Comparison of ENCODE assay signal across 39 mouse cellular contexts in genomic region chr3:16047288-16047687, GRCm38 (mm10). TPM values are rescaled to one million over a fixed set of nuclear protein-coding genes. Genes with fewer than 3 reads are reported as not detected.
DNase-seq lines count a peak whose midpoint lies in the region; ATAC-seq and TF ChIP-seq lines count a peak whose summit lies in the region.
"Had no signal": no experiment of that assay in that cellular context is flagged by ENCODE, and none has a peak within 500 bp of the region (broad histone marks: within the 10 kb centered on the region; RNA-seq: fewer than 3 reads in every experiment).

No protein-coding gene starts in this region.

- H3K4me1 ChIP-seq in hindbrain, postnatal 0 days (ENCODE audit: insufficient read depth, low read length) = no peaks in the 10 kb centered on the region
- H3K4me1 ChIP-seq in hindbrain, embryonic 11.5 days (replicated peaks; ENCODE audit: control insufficient read depth, insufficient read depth, low read length) = no peaks in the 10 kb centered on the region
- no peaks in the 10 kb centered on the region for H3K4me1 ChIP-seq in midbrain, embryonic 14.5 days (ENCODE audit: control insufficient read depth, insufficient read depth, low read length)
- H3K4me1 ChIP-seq in midbrain, embryonic 15.5 days = no peaks in the 10 kb centered on the region
- H3K4me1 ChIP-seq in stomach, postnatal 0 days (replicated peaks; ENCODE audit: control insufficient read depth, insufficient read depth) = no peaks in the 10 kb centered on the region
- H3K4me1 ChIP-seq: forebrain, embryonic 12.5 days; heart, embryonic 10.5 days; hindbrain, embryonic 15.5 days; liver, embryonic 12.5 days; neural tube, embryonic 12.5 days had no signal

- no peak overlapping the region for H3K4me3 ChIP-seq in hindbrain, postnatal 0 days (ENCODE audit: low read length)
- no peak overlapping the region for H3K4me3 ChIP-seq in hindbrain, embryonic 11.5 days (ENCODE audit: low read depth, low read length)
- no peak overlapping the region for H3K4me3 ChIP-seq in midbrain, embryonic 14.5 days (replicated peaks; ENCODE audit: low read depth, low read length)
- no peak overlapping the region for H3K4me3 ChIP-seq in midbrain, embryonic 15.5 days
- H3K4me3 ChIP-seq in stomach, postnatal 0 days (ENCODE audit: low read depth, low read length) = no peak overlapping the region
- H3K4me3 ChIP-seq: erythroblast, embryonic 14.5 days; forebrain, embryonic 12.5 days; heart, embryonic 10.5 days; hindbrain, embryonic 15.5 days; left cerebral cortex, adult 2 months; liver, embryonic 12.5 days; myocyte; neural tube, embryonic 12.5 days had no signal

- POLR2A ChIA-PET in Patski (lab: Charles Lee) = interaction anchor here (0.6 kb wide), 1 partner anchor 1687 kb away, joined by 6 read pairs; no protein-coding TSS in a partner anchor

- peak; percentile 22 for DNase-seq in hindbrain, postnatal 0 days (ENCODE audit: low spot score)
- no peak for DNase-seq in hindbrain, embryonic 11.5 days (ENCODE audit: low spot score)
- peak; percentile 6 for DNase-seq in midbrain, embryonic 14.5 days
- DNase-seq in Patski (ENCODE audit: low read depth, low spot score) = no peak
- no peak for DNase-seq in stomach, postnatal 0 days (ENCODE audit: low spot score)
- DNase-seq in testis, postnatal 10 days (ENCODE audit: low spot score) = no peak
- DNase-seq: adrenal gland, postnatal 14 days; cerebellum, adult 18-20 months; cerebellum, postnatal 14 days; gastrocnemius, postnatal 14 days; heart, adult 11 months; heart, postnatal 10 days; kidney, adult 8-10 months; kidney, postnatal 10 days; left cerebral cortex, postnatal 4 days; liver, postnatal 0 days; thymus, postnatal 14 days had no signal

- CTCF ChIA-PET in Patski (lab: Charles Lee) = interaction anchor here (1.8 kb wide), 1 partner anchor 39 kb away, joined by 6 read pairs; no protein-coding TSS in a partner anchor

- no peak for ATAC-seq in hindbrain, postnatal 0 days
- ATAC-seq in hindbrain, embryonic 11.5 days (ENCODE audit: low FRiP score) = no peak
- no peak for ATAC-seq in midbrain, embryonic 14.5 days (ENCODE audit: low FRiP score, low TSS enrichment)
- ATAC-seq in midbrain, embryonic 15.5 days (replicated peaks) = no peak
- no peak for ATAC-seq in Patski
- ATAC-seq in stomach, postnatal 0 days (ENCODE audit: low FRiP score, low TSS enrichment) = no peak
- no peak for ATAC-seq in erythroid progenitor cell, adult 5-6 weeks (replicated peaks; ENCODE audit: low FRiP score, poor library complexity, severe bottlenecking)
- ATAC-seq: CD4-positive, CD25-positive, alpha-beta regulatory T cell, adult 4 months; liver, embryonic 12.5 days; liver, postnatal 0 days; lung, postnatal 0 days; midbrain, embryonic 16.5 days had no signal

- 62% methylated on average over 4 of the region's 4 CpGs for WGBS in hindbrain, postnatal 0 days
- 63% methylated on average over 4 of the region's 4 CpGs for WGBS in hindbrain, embryonic 11.5 days
- 67% methylated on average over 4 of the region's 4 CpGs for WGBS in midbrain, embryonic 14.5 days
- WGBS in midbrain, embryonic 15.5 days = 63% methylated on average over 4 of the region's 4 CpGs
- WGBS in stomach, postnatal 0 days = 54% methylated on average over 4 of the region's 4 CpGs

- no peak overlapping the region for H3K4me2 ChIP-seq in hindbrain, postnatal 0 days (ENCODE audit: low read depth, low read length)
- H3K4me2 ChIP-seq in hindbrain, embryonic 11.5 days (replicated peaks; ENCODE audit: low read depth, low read length) = no peak overlapping the region
- no peak overlapping the region for H3K4me2 ChIP-seq in midbrain, embryonic 14.5 days (ENCODE audit: low read length)
- H3K4me2 ChIP-seq in midbrain, embryonic 15.5 days = no peak overlapping the region
- H3K4me2 ChIP-seq in stomach, postnatal 0 days (replicated peaks; ENCODE audit: low read depth) = no peak overlapping the region
- H3K4me2 ChIP-seq: forebrain, embryonic 12.5 days; hindbrain, embryonic 15.5 days; liver, embryonic 12.5 days; neural tube, embryonic 12.5 days had no signal

- peak; percentile 37 for TF ChIP-seq CTCF in hindbrain, postnatal 0 days (IDR thresholded peaks at IDR 0.05; ENCODE audit: low read depth)
- peak; percentile 55 for TF ChIP-seq CTCF in Patski (IDR thresholded peaks at IDR 0.05)
- peak; percentile 24 for TF ChIP-seq CTCF in stomach, postnatal 0 days (IDR thresholded peaks at IDR 0.05; ENCODE audit: low read depth)

- no peak overlapping the region for H3K9ac ChIP-seq in hindbrain, postnatal 0 days (replicated peaks; ENCODE audit: low read length)
- H3K9ac ChIP-seq in hindbrain, embryonic 11.5 days (ENCODE audit: low read depth, low read length) = no peak overlapping the region
- no peak overlapping the region for H3K9ac ChIP-seq in midbrain, embryonic 14.5 days (replicated peaks; ENCODE audit: low read length)
- H3K9ac ChIP-seq in midbrain, embryonic 15.5 days = no peak overlapping the region
- H3K9ac ChIP-seq in stomach, postnatal 0 days (ENCODE audit: low read length) = no peak overlapping the region
- H3K9ac ChIP-seq: forebrain, embryonic 12.5 days; hindbrain, embryonic 15.5 days; liver, embryonic 12.5 days; liver, postnatal 0 days; neural tube, embryonic 12.5 days had no signal

- in situ Hi-C loops in Patski (cut with MboI; ENCODE audit: low pct_unique_long_range_greater_than_20kb) = loop anchor here (25.0 kb wide), 3 partner anchors 785 to 1360 kb away; partner anchors contain the start of gene Car3

- no peak overlapping the region for H3K27ac ChIP-seq in hindbrain, postnatal 0 days
- H3K27ac ChIP-seq in hindbrain, embryonic 11.5 days (ENCODE audit: low read depth, low read length) = no peak overlapping the region
- no peak overlapping the region for H3K27ac ChIP-seq in midbrain, embryonic 14.5 days (replicated peaks; ENCODE audit: low read depth, low read length)
- no peak overlapping the region for H3K27ac ChIP-seq in midbrain, embryonic 15.5 days
- H3K27ac ChIP-seq in stomach, postnatal 0 days (replicated peaks) = no peak overlapping the region
- H3K27ac ChIP-seq: forebrain, embryonic 12.5 days; heart, embryonic 10.5 days; hindbrain, embryonic 15.5 days; left cerebral cortex, adult 2 months; liver, embryonic 12.5 days; macrophage; neural tube, embryonic 12.5 days had no signal

- TF ChIP-seq EP300 in stomach, postnatal 0 days (optimal IDR thresholded peaks at IDR 0.05) = no peak

- H3K27me3 ChIP-seq in hindbrain, postnatal 0 days (ENCODE audit: insufficient read depth, low read length) = no peaks in the 10 kb centered on the region
- no peaks in the 10 kb centered on the region for H3K27me3 ChIP-seq in hindbrain, embryonic 11.5 days (ENCODE audit: control insufficient read depth, insufficient read depth, low read length)
- no peaks in the 10 kb centered on the region for H3K27me3 ChIP-seq in midbrain, embryonic 14.5 days (ENCODE audit: control insufficient read depth, insufficient read depth, low read length)
- H3K27me3 ChIP-seq in midbrain, embryonic 15.5 days (replicated peaks) = no peaks in the 10 kb centered on the region
- peaks cover 29% of the 10 kb centered on the region for H3K27me3 ChIP-seq in Patski
- H3K27me3 ChIP-seq in stomach, postnatal 0 days (ENCODE audit: control insufficient read depth, insufficient read depth, low read length) = no peaks in the 10 kb centered on the region
- H3K27me3 ChIP-seq: forebrain, embryonic 12.5 days; hindbrain, embryonic 15.5 days; liver, embryonic 12.5 days; neural tube, embryonic 12.5 days had no signal

- no peaks in the 10 kb centered on the region for H3K9me3 ChIP-seq in hindbrain, postnatal 0 days (ENCODE audit: low read length)
- H3K9me3 ChIP-seq in hindbrain, embryonic 11.5 days (ENCODE audit: control insufficient read depth, low read length) = no peaks in the 10 kb centered on the region
- H3K9me3 ChIP-seq in midbrain, embryonic 14.5 days (ENCODE audit: control insufficient read depth, low read length) = no peaks in the 10 kb centered on the region
- H3K9me3 ChIP-seq in midbrain, embryonic 15.5 days = no peaks in the 10 kb centered on the region
- H3K9me3 ChIP-seq in stomach, postnatal 0 days (ENCODE audit: control insufficient read depth, low read length) = no peaks in the 10 kb centered on the region
- H3K9me3 ChIP-seq: forebrain, embryonic 12.5 days; G1E; heart, embryonic 10.5 days; hindbrain, embryonic 15.5 days; liver, embryonic 12.5 days had no signal

- H3K36me3 ChIP-seq in hindbrain, postnatal 0 days (ENCODE audit: insufficient read depth, low read length) = no peaks in the 10 kb centered on the region
- H3K36me3 ChIP-seq in hindbrain, embryonic 11.5 days (ENCODE audit: control insufficient read depth, insufficient read depth, low read length) = no peaks in the 10 kb centered on the region
- no peaks in the 10 kb centered on the region for H3K36me3 ChIP-seq in midbrain, embryonic 14.5 days (ENCODE audit: control insufficient read depth, insufficient read depth, low read length)
- no peaks in the 10 kb centered on the region for H3K36me3 ChIP-seq in midbrain, embryonic 15.5 days (replicated peaks)
- H3K36me3 ChIP-seq in stomach, postnatal 0 days (ENCODE audit: control insufficient read depth, insufficient read depth, low read length) = no peaks in the 10 kb centered on the region
- H3K36me3 ChIP-seq: forebrain, embryonic 12.5 days; G1E; heart, embryonic 10.5 days; hindbrain, embryonic 15.5 days; liver, embryonic 12.5 days; neural tube, embryonic 12.5 days had no signal

RNA-seq across cellular contexts. Expression of gene Gm5150, which starts 41.1 kb away (rescaled TPM):
- not detected in 2 replicates for total RNA-seq in hindbrain, postnatal 0 days (2014; rRNA removed)
- polyA plus RNA-seq in hindbrain, postnatal 0 days (2015; fragmentation: Nextera tagmentation; extraction: Ambion mirVana) = not detected in 2 replicates
- not detected in 2 replicates for polyA plus RNA-seq in hindbrain, embryonic 11.5 days (2014; fragmentation: Nextera tagmentation; extraction: Ambion mirVana)
- not detected in 2 replicates for polyA plus RNA-seq in midbrain, embryonic 14.5 days (2014; fragmentation: Nextera tagmentation; extraction: Ambion mirVana)
- polyA plus RNA-seq in midbrain, embryonic 15.5 days (2015; fragmentation: Nextera tagmentation; extraction: Ambion mirVana) = not detected in 2 replicates
- not detected for polyA plus RNA-seq in Patski (2021)
- polyA plus RNA-seq in stomach, postnatal 0 days (2015; fragmentation: Nextera tagmentation; extraction: Ambion mirVana) = 0.18 and 0.25 TPM in 2 replicates
- 4.0 and 7.1 TPM in 2 replicates for total RNA-seq in erythroid progenitor cell, adult 5-6 weeks (2015; ENCODE audit: low replicate concordance)
- 0.77 TPM in 1 of 2 replicates, not detected in the other for total RNA-seq in erythroid progenitor cell, adult 5-6 weeks (2017; ENCODE audit: low replicate concordance)
- total RNA-seq: adrenal gland, postnatal 14 days; G1E; gastrocnemius, postnatal 14 days; heart, postnatal 10 days; hematopoietic stem cell, adult 5-6 weeks; layer of hippocampus, postnatal 14 days; left cerebral cortex, adult 2 months; left cerebral cortex, postnatal 4 days; megakaryocyte-erythroid progenitor cell, adult 5-6 weeks had no signal
- polyA plus RNA-seq: CD4-positive, CD25-positive, alpha-beta regulatory T cell, adult 4 months; cortical plate, adult 2 months; embryonic facial prominence, embryonic 14.5 days; erythroblast, embryonic 14.5 days; forebrain, embryonic 12.5 days; G1E; heart, embryonic 10.5 days; hindbrain, embryonic 15.5 days; limb, embryonic 14.5 days; midbrain, embryonic 16.5 days; myocyte; neural tube, embryonic 12.5 days; testis, adult 2 months had no signal

Comparison
In these comparisons a context has a peak if more than half of its experiments do, and no peak if none do; other contexts are left out.
1. DNase-seq: peak in hindbrain, postnatal 0 days (single experiment) and midbrain, embryonic 14.5 days (single experiment); none in hindbrain, embryonic 11.5 days (single experiment), Patski (single experiment), stomach, postnatal 0 days (single experiment) and testis, postnatal 10 days (single experiment).
2. Peak in every context shown above with its lines, with median percentiles within 50 percentile points of each other: CTCF ChIP-seq.